Mouse (Mus musculus) macrophage (primary cell): ENCODE data around the gene Khdc3. TPM values are rescaled to one million over a fixed set of nuclear protein-coding genes. Genes with fewer than 3 reads are reported as not detected.
"Not testable (repeated sequence)": the region's sequence is repeated elsewhere in the genome, so short reads cannot be mapped to it uniquely, and the experiment has no call there.

ENCODE experiments used
- H3K27ac ChIP-seq: fragments of 350-480 bp; formaldehyde crosslinking; 2 replicates; pipeline ENCODE4 v1.9.0; 2021
- H3K36me3 ChIP-seq: fragments of 350-480 bp; formaldehyde crosslinking; 2 replicates; pipeline ENCODE4 v1.9.0; 2021; ENCODE audit errors: inconsistent target
- H3K4me3 ChIP-seq: fragments of 350-480 bp; formaldehyde crosslinking; 2 replicates; pipeline ENCODE4 v1.9.0; 2021; ENCODE audit errors: inconsistent target
- H3K79me2 ChIP-seq: fragments of 350-480 bp; formaldehyde crosslinking; 2 replicates; pipeline ENCODE4 v1.9.0; 2021; ENCODE audit errors: inconsistent target
- WGBS: methylation state at CpG from one replicate; pipeline ENCODE4 v1.1.7; 2026; ENCODE audit warnings: inconsistent platforms; ENCODE audit not compliant: missing documents; 5-methylcytosine and 5-hydroxymethylcytosine counted together
- polyA plus RNA-seq: library from polyadenylated mRNA; stranded (reverse); fragments of 250-400 nt; gene quantifications from 3 replicates; pipeline ENCODE4 v1.2.4, GENCODE M21; 2018; ENCODE audit warnings: inconsistent platforms

Khdc3 gene
- polyA plus RNA-seq, 1 experiment from 2014 or later = not detected

DNA sequence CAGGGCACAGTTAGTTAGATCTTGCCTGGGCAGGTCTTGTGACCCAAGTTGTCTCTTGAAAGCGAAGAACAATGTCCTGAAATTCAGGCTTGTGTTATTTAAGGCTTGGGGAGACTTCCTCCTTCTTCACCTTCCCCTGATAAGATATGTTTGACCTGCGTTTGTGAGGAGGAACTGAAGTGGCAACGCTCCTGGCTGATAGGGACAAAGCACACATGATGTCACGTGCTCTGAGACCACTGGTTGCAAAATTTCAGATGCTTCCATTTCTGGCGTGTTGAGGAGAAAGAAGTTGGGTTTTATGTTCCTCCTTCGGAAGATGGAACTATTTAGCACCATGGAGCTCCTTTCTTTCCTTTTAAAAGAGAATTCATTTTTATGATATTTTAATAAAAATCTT, 15.8 kb upstream of the Khdc3 start:
- Histone ChIP-seq H3K79me2 (no peaks in the 10 kb centered on the region), H3K36me3 (no peaks in the 10 kb centered on the region), H3K27ac (no peak overlapping the region), H3K4me3 (no peak overlapping the region)
- 7% methylated on average over 6 of the region's 6 CpGs for WGBS

DNA sequence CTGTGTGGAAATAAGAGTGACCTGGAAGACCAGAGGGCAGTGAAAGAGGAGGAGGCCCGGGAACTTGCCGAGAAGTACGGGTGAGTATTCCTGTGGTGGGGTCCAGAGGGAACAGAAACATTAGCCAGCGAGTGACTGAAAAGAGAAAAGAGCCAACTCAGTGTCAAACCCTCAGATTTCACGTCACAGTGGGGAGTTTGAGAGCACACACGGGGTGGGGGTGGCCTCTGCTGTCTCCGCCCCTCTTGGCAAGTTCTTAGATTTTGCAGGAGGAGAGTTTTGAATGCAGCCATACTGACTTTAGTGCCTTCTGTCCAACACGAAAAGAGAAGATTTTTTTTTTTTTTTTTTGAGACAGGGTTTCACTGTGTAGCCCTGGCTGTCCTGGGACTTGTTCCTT, 14.5 kb upstream of the Khdc3 start:
- Histone ChIP-seq H3K79me2 (no peaks in the 10 kb centered on the region), H3K27ac (no peak overlapping the region), H3K36me3 (no peaks in the 10 kb centered on the region), H3K4me3 (no peak overlapping the region)
- WGBS = 36% methylated on average over 8 of the region's 8 CpGs

DNA sequence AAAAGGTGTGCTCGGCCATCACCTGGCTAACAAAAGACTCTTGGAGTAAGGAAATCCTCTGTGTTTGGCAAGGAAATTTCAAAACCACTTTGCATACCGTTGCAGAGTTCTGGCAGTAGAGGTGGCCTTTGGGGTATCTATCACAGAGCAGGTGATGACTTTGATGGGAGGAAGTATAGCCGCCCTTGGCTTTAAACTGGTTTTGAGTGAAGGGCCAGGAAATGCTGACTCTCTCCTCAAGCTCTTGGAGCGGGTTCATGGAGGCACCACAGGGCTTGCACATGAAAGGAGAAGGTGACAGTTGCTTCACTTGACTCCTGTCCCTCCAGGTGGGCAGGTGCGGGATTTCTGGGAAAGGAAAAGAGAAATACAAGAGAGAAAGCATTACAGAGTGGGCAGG, 14.1 kb upstream of the Khdc3 start:
- WGBS = 58% methylated on average over 5 of the region's 5 CpGs
- H3K4me3 ChIP-seq = no peak overlapping the region
- H3K79me2 ChIP-seq = no peaks in the 10 kb centered on the region
- H3K36me3 ChIP-seq = no peaks in the 10 kb centered on the region
- no peak overlapping the region for H3K27ac ChIP-seq

DNA sequence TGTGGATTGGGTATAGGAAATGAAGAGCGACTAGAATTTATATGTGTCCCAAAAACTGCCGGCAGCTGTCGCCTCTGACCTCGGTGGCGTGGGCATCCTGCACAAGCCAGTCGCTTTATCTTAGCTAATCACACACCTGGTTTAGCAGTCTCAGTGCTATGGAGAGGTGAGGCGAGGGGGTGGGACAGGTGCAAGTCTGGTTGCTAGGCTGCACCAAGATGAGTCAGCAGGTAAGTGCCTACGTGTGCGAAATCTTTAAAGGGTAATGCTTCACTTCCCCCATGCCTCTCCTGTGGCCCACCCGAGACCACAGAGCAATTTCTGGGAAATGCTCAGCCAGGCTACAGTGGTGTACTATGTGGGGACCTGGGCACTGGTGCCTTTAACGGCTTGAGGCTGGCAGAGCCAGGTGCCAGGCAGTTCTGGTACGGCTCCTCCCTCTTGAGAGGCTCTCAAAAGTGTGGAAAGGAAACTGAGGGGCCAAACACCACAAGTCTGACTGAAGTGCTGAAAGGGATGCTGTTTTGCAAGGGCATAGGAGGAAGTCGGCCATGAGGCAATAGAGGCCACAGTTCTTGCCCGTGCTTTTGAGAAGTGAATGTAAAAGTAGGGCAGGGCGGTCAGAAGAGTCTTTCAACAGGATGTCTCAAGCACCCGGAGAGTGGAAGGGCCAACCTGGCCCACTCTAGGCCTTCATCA, 12.3 kb upstream of the Khdc3 start:
- 19% methylated on average over 16 of the region's 16 CpGs for WGBS
- Histone ChIP-seq H3K4me3 (no peak overlapping the region), H3K36me3 (no peaks in the 10 kb centered on the region), H3K79me2 (no peaks in the 10 kb centered on the region), H3K27ac (peak overlapping the region; percentile 46)

DNA sequence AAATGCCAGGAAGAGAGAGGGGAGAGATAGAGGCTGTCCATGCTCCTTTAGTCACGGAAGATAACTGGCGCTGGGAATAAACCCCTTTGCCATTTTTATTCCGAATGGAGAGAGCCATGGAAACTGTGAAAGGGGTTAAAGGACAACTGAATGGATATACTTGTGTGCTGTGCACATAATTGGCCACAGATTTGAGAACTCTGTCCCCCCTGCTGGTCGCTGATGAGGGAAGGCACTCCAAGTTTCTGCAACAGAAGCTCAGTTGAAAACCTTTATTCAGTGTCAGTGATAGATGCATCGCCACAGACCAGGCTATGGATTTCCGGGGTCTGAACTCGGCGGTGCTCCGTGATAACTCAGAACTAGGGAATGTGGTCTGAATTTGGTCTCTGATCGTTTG, 11.5 kb upstream of the Khdc3 start:
- Histone ChIP-seq H3K36me3 (no peaks in the 10 kb centered on the region), H3K4me3 (no peak overlapping the region), H3K27ac (peak overlapping the region; percentile 46), H3K79me2 (no peaks in the 10 kb centered on the region)
- WGBS = 84% methylated on average over 10 of the region's 10 CpGs

DNA sequence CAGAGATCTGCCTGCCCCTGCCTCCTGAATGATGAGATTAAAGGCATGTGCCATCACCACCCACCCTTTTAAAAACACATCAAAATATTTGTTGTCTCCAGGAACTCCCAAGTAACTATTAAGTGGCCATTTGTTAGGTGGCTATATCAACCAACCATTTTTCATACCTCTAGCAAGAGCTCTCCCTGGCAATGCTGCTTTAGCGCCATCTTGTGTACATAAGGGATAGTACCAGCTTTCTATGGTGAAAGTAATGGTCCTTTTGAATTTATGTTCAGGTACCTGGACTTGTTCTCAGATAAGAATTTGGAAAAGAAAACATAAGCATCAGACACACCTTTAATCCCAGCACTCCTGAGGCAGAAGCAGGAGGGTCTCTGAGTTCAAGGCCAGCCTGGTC, 9.9 kb upstream of the Khdc3 start:
- H3K36me3 ChIP-seq = no peaks in the 10 kb centered on the region
- WGBS = 8% methylated on average over 1 of the region's 1 CpGs
- no peaks in the 10 kb centered on the region for H3K79me2 ChIP-seq
- no peak overlapping the region for H3K4me3 ChIP-seq
- H3K27ac ChIP-seq = no peak overlapping the region

DNA sequence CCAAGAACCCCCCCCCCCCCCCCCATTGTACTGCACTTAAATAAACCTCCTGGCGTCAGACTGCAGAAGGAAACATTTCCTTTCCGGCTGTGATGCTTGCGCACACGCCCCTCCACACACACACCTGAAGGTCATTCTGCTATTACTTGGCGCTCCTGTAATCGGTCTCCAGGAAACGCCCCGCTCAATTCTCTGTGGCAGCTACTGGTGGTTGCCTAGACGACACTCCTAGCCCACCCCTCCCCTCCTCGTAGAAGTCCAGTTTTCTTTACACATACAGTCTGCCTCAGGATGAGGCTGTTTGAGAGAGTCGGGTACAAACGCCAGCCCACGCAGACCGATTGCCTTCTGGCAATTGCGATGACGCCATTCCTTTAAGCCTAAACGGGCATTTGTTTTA, 7.1 kb upstream of the Khdc3 start:
- WGBS = 92% methylated on average over 17 of the region's 17 CpGs
- Histone ChIP-seq H3K79me2 (no peaks in the 10 kb centered on the region), H3K27ac (no peak overlapping the region), H3K4me3 (no peak overlapping the region), H3K36me3 (no peaks in the 10 kb centered on the region)

DNA sequence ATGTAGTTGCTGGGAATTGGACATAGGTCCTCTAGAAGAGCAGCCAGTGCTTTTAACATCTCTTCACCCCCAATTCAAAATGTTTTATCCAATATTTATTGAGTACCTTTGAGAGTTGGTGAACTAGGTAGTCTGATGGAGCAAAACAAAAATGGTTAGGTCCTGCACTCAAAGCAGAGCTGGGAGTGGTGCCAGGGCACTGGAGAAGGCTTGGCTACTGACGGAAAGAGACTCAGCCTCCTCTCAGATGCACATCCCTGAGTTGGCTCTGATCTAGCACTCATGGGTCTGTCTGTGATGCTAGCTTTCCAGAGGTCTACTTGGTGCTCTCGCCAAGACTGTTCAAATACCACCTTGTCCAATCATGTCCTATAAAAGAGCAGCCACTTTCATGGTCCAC, 3.7 kb upstream of the Khdc3 start:
- 93% methylated on average over 2 of the region's 2 CpGs for WGBS
- Histone ChIP-seq H3K36me3 (no peaks in the 10 kb centered on the region), H3K27ac (no peak overlapping the region), H3K79me2 (no peaks in the 10 kb centered on the region), H3K4me3 (no peak overlapping the region)

DNA sequence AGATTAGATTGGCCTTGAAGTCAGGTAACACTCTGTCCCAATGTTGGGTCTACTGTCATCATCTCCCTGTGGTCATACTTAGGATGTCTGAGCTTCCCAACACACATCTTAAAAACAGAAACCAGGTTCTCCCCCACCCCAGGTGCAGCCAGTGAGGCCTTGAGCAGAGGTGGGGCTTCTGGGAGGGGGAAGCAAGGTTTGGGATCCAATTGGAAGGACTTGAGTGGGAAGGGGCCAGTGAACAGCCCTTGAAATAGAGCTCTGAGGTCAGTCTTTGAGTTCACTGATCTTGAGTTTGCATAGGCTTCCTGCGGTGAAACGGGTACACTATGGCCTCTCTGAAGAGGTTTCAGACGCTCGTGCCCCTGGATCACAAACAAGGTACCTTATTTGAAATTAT, 545 bp downstream of the Khdc3 start, which contains the start of gene Gm20509:
Gene Gm20509, plus strand, starts transcription at position 290 of the 400 bp plus-strand sequence.
- no peaks in the 10 kb centered on the region for H3K36me3 ChIP-seq
- H3K4me3 ChIP-seq = no peak within 1 kb of the TSS
- H3K27ac ChIP-seq = no peak within 1 kb of the TSS
- no peaks in the 10 kb centered on the region for H3K79me2 ChIP-seq
- WGBS = 95% methylated on average over 4 of the region's 4 CpGs

DNA sequence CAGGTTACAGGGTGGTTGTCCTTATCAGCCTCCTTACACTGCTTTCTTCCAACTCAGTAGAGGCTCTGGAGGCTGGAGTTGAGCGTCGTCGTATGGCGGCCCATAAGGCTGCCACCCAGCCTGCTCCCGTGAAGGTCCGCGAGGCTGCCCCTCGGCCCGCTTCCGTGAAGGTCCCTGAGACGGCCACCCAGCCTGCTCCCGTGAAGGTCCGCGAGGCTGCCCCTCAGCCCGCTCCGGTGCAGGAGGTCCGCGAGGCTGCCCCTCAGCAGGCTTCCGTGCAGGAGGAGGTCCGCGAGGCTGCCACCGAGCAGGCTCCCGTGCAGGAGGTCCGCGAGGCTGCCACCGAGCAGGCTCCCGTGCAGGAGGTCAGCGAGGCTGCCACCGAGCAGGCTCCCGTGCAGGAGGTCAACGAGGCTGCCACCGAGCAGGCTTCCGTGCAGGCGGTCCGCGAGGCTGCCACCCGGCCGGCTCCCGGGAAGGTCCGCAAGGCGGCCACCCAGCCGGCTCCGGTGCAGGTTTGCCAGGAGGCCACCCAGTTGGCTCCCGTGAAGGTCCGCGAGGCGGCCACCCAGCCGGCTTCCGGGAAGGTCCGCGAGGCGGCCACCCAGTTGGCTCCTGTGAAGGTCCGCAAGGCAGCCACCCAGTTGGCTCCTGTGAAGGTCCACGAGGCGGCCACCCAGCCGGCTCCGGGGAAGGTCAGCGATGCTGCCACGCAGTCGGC, 1.7 kb downstream of the Khdc3 start:
- Histone ChIP-seq H3K79me2 (no peaks in the 10 kb centered on the region), H3K36me3 (no peaks in the 10 kb centered on the region), H3K27ac (no peak overlapping the region), H3K4me3 (no peak overlapping the region)
- 25% methylated on average over 54 of the region's 60 CpGs for WGBS

DNA sequence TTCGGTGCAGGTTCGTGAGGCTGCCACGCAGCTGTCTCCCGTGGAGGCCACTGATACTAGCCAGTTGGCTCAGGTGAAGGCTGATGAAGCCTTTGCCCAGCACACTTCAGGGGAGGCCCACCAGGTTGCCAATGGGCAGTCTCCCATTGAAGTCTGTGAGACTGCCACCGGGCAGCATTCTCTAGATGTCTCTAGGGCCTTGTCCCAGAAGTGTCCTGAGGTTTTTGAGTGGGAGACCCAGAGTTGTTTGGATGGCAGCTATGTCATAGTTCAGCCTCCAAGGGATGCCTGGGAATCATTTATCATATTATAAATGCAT, 2.2 kb downstream of the Khdc3 start:
- WGBS = 73% methylated on average over 5 of the region's 5 CpGs
- H3K27ac ChIP-seq = no peak overlapping the region
- H3K79me2 ChIP-seq = no peaks in the 10 kb centered on the region
- H3K4me3 ChIP-seq = no peak overlapping the region
- no peaks in the 10 kb centered on the region for H3K36me3 ChIP-seq

DNA sequence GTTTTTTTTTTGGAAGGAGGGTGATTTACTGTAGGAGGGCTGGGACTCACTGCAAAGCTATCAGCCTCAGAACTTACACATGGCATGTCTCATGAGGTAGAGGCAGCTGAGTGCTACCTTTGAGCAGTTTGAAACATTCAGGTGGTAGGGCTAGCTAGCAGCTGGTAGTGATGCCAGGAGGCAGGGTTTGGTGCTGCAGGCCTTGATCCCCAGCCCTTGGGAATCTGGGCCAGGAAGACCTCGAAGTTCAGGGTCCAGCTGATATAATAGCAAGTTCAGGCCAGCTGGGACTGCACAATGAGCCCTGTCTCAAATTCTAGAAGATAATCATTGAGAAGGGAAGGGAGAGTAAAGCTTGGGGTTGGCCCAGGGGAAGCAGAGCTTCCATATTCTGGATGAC, 3.5 kb downstream of the Khdc3 start:
- Histone ChIP-seq H3K36me3 (no peaks in the 10 kb centered on the region), H3K4me3 (no peak overlapping the region), H3K79me2 (no peaks in the 10 kb centered on the region), H3K27ac (no peak overlapping the region)
- WGBS = 91% methylated on average over 1 of the region's 1 CpGs

DNA sequence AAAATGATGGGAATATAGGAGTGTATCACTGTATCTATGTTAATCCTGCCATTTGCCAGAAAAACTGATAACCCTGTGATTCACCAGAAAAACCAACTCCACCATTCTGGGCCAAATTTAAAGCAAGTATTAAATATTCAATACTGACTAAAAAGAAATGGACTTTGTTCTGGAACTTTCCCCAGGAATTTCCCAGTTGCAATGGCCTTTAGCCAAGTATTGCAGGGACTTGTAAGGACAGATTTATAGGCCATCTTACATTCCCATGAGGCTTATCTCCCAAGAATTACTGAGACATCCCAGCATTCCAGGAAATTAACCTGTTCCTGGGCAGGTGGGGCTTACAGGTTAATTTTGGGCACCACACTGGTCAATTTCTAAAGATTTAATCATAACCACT, 4.1 kb downstream of the Khdc3 start:
- no peak overlapping the region for H3K4me3 ChIP-seq
- no peaks in the 10 kb centered on the region for H3K79me2 ChIP-seq
- H3K27ac ChIP-seq = no peak overlapping the region
- H3K36me3 ChIP-seq = no peaks in the 10 kb centered on the region

DNA sequence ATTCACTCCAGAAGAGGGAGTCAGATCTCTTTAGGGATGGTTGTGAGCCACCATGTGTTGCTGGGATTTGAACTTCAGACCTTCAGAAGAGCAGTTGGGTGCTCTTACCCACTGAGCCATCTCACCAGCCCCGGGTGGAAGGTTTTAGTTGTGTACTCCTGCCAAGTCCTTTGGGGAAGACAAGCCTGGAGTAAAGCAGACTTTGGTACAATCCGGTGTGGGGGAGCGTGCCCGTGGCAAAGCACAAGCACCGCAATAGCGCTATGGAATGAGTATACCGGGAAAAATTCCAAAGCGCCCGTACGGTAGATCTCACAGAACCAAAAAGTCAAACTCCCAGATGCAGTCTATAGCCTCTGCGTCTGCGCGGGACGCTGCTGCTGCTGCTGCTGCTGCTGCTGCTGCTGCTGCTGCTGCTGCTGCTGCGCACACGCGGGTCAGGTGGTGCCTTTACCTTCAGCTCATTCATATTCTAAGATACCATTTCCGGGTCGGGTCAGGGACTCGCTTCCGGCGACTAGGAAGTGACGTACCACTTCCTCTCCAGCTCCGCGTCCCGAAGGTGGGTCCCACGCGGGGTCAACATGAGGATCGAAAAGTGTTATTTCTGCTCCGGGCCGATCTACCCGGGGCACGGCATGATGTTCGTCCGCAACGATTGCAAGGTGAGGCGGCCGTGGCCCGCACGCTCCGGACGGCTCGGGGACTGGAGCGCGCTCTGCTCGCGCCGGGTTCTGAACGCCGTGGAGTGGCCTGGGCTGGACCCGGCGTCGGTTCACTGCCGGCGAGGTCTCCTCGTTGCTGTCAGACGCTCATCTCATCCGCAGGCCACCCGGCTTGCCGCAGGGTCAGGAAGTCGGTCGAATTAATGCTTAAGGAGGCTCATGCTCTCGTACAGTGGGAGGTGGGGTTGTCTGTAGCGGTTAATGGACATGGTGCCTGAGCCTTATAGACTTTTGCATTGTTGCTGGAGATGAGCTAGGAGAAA, 11.6 kb downstream of the Khdc3 start, which contains the start of gene Rsl24d1:
Gene Rsl24d1, plus strand, starts transcription at position 508 of the 988 bp plus-strand sequence.
- Histone ChIP-seq H3K27ac (peak within 1 kb of the TSS; percentile 35), H3K36me3 (peaks cover 14% of the 10 kb centered on the region), H3K79me2 (peaks cover 26% of the 10 kb centered on the region), H3K4me3 (peak within 1 kb of the TSS; percentile 90)
- under 1% methylated on average over 64 of the region's 64 CpGs for WGBS

DNA sequence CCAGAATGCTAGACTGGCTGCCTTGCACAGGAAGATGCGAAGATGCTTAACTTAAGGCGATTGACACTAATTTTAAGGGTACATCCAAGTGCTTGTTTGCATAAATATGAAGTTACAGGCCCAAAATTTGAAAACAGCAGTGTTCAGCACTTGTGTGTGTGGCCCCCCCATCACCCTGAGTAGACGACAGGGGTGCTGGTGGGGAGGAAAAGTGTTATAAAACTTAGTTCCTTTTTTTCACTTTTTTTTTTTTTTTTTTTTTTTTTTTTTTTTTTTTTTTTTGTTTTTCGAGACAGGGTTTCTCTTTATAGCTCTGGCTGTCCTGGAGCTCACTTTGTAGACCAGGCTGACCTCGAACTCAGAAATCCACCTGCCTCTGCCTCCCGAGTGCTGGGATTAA, 15.1 kb downstream of the Khdc3 start:
- Histone ChIP-seq H3K79me2 (peaks cover 26% of the 10 kb centered on the region), H3K36me3 (peaks cover 38% of the 10 kb centered on the region)
- H3K4me3 ChIP-seq, H3K27ac ChIP-seq: not testable (repeated sequence)
- WGBS = 31% methylated on average over 3 of the region's 6 CpGs
